Mouse (Mus musculus) heart, embryonic 16.5 days (tissue): ENCODE data around the gene Calm3. TPM values are rescaled to one million over a fixed set of nuclear protein-coding genes. Genes with fewer than 3 reads are reported as not detected.
A peak's percentile ranks its signal among the peaks of the same experiment; 100 is the strongest.

Experiments
- ATAC-seq: fragments of 200-750 bp; cut with Nextera tagmentation; replicated peaks from 2 replicates; pipeline ENCODE4 v1.8.0; 2017; ENCODE audit warnings: moderate number of reproducible peaks; ENCODE audit not compliant: insufficient read depth, low FRiP score; ENCODE audit errors: extremely low read depth
- H3K27ac ChIP-seq: fragments of 300-500 bp; sonication (generic); 2 replicates; pipeline ENCODE4 v1.5.1; 2014; ENCODE audit warnings: mild to moderate bottlenecking, low read length, control low read depth, moderate library complexity
- H3K27me3 ChIP-seq: fragments of 300-500 bp; sonication (generic); 2 replicates; pipeline ENCODE4 v1.6.1; 2014; ENCODE audit warnings: low read length, mixed read lengths; ENCODE audit not compliant: control insufficient read depth, insufficient read depth
- H3K36me3 ChIP-seq: fragments of 300-500 bp; sonication (generic); 2 replicates; pipeline ENCODE4 v1.6.1; 2014; ENCODE audit not compliant: control insufficient read depth, insufficient read depth
- H3K4me1 ChIP-seq: fragments of 300-500 bp; sonication (generic); 2 replicates; pipeline ENCODE4 v1.6.1; 2014; ENCODE audit warnings: low read length, mixed read lengths; ENCODE audit not compliant: control insufficient read depth, insufficient read depth
- H3K4me2 ChIP-seq: fragments of 300-500 bp; sonication (generic); 2 replicates; pipeline ENCODE4 v1.6.1; 2014; ENCODE audit warnings: low read depth, mild to moderate bottlenecking, control low read depth, low read length
- H3K4me3 ChIP-seq: fragments of 300-500 bp; sonication (generic); 2 replicates; pipeline ENCODE4 v1.5.1; 2014; ENCODE audit warnings: mild to moderate bottlenecking, control low read depth, low read length
- H3K9ac ChIP-seq: fragments of 300-500 bp; sonication (generic); 2 replicates; pipeline ENCODE4 v1.6.1; 2014; ENCODE audit warnings: low read length, control low read depth
- H3K9me3 ChIP-seq: fragments of 300-500 bp; sonication (generic); replicated peaks from 2 replicates; pipeline ENCODE4 v1.6.1; 2016; ENCODE audit warnings: low read length; ENCODE audit not compliant: control insufficient read depth
- WGBS: fragments of 180-500 bp; shearing (Covaris S2); extraction: QIAGEN DNeasy Blood & Tissue Kit; methylation state at CpG from one replicate; pipeline ENCODE4 v1.1.7; 2014; 5-methylcytosine and 5-hydroxymethylcytosine counted together
- polyA plus RNA-seq: library from polyadenylated mRNA; unstranded; fragments of >200 nt; fragmentation: Nextera tagmentation; extraction: Ambion mirVana; gene quantifications from 2 replicates; pipeline ENCODE4 v1.2.1, GENCODE M21; 2015

Calm3 gene
- polyA plus RNA-seq, 1 experiment from 2014 or later = 128 TPM

- peak overlapping the region; percentile 94 for H3K9ac ChIP-seq
- no peak for ATAC-seq
- peak overlapping the region; percentile 89 for H3K27ac ChIP-seq
- peak overlapping the region; percentile 89 for H3K4me3 ChIP-seq
- H3K4me2 ChIP-seq = peak overlapping the region; percentile 91
- H3K36me3 ChIP-seq = no peaks in the 10 kb centered on the region
- no peaks in the 10 kb centered on the region for H3K27me3 ChIP-seq
- peaks cover 24% of the 10 kb centered on the region for H3K4me1 ChIP-seq
- 6% methylated on average over 11 of the region's 11 CpGs for WGBS
- no peaks in the 10 kb centered on the region for H3K9me3 ChIP-seq
These were observed 47.9 kb downstream of the Calm3 start for GRCm38 (mm10) chr7:16876006-16876405.

- ATAC-seq = peak; percentile 14
- H3K4me2 ChIP-seq = peak overlapping the region; percentile 91
- WGBS = under 1% methylated on average over 35 of the region's 42 CpGs
These were observed 48.6 kb downstream of the Calm3 start for GRCm38 (mm10) chr7:16875326-16875725.

GRCm38 (mm10) chr7:16875310-16875325 lies 48.8 kb downstream of the Calm3 start, which contains the start of gene Dact3:
TSS of gene Dact3 (plus strand) at chr7:16875317.
- Histone ChIP-seq H3K27me3 (no peaks in the 10 kb centered on the region), H3K4me1 (peaks cover 16% of the 10 kb centered on the region), H3K4me2 (peak within 1 kb of the TSS; percentile 91), H3K9me3 (no peaks in the 10 kb centered on the region), H3K27ac (peak within 1 kb of the TSS; percentile 92), H3K9ac (peak within 1 kb of the TSS; percentile 94), H3K4me3 (peak within 1 kb of the TSS; percentile 89), H3K36me3 (no peaks in the 10 kb centered on the region)
- 0% methylated on average over 1 of the region's 1 CpGs for WGBS
- no peak for ATAC-seq

More at GRCm38 (mm10) chr7:16875326-16875725, 48.6 kb downstream of the Calm3 start:
- Histone ChIP-seq H3K27me3 (no peaks in the 10 kb centered on the region), H3K4me3 (peak overlapping the region; percentile 89), H3K36me3 (no peaks in the 10 kb centered on the region), H3K27ac (peak overlapping the region; percentile 89), H3K4me1 (peaks cover 17% of the 10 kb centered on the region), H3K9ac (peak overlapping the region; percentile 94), H3K9me3 (no peaks in the 10 kb centered on the region)

- WGBS = under 1% methylated on average over 33 of the region's 33 CpGs
- peak; percentile 97 for ATAC-seq
- Histone ChIP-seq H3K27ac (peak overlapping the region; percentile 92), H3K9me3 (no peaks in the 10 kb centered on the region), H3K4me2 (peak overlapping the region; percentile 91), H3K27me3 (no peaks in the 10 kb centered on the region), H3K4me3 (peak overlapping the region; percentile 89), H3K4me1 (peaks cover 13% of the 10 kb centered on the region), H3K9ac (peak overlapping the region; percentile 48; the same call in 1 of the 2 replicates), H3K36me3 (no peaks in the 10 kb centered on the region)
These were observed 49.1 kb downstream of the Calm3 start for GRCm38 (mm10) chr7:16874756-16875309.

- 4% methylated on average over 17 of the region's 17 CpGs for WGBS
- ATAC-seq = no peak
These were observed 49.7 kb downstream of the Calm3 start for GRCm38 (mm10) chr7:16874190-16874589.

GRCm38 (mm10) chr7:16873392-16873791 lies 50.5 kb downstream of the Calm3 start:
- Histone ChIP-seq H3K27ac (no peak overlapping the region), H3K9me3 (no peaks in the 10 kb centered on the region), H3K4me3 (no peak overlapping the region), H3K4me2 (no peak overlapping the region), H3K4me1 (peaks cover 12% of the 10 kb centered on the region), H3K27me3 (no peaks in the 10 kb centered on the region), H3K9ac (no peak overlapping the region), H3K36me3 (no peaks in the 10 kb centered on the region)
- ATAC-seq = no peak
- WGBS = 91% methylated on average over 4 of the region's 4 CpGs

More at GRCm38 (mm10) chr7:16874190-16874589, 49.7 kb downstream of the Calm3 start:
- Histone ChIP-seq H3K27ac (peak overlapping the region; percentile 92), H3K4me2 (peak overlapping the region; percentile 91), H3K36me3 (no peaks in the 10 kb centered on the region), H3K4me3 (peak overlapping the region; percentile 40), H3K4me1 (peaks cover 12% of the 10 kb centered on the region), H3K9me3 (no peaks in the 10 kb centered on the region), H3K27me3 (no peaks in the 10 kb centered on the region), H3K9ac (peak overlapping the region; percentile 48)

- H3K9ac ChIP-seq = no peak overlapping the region
- no peaks in the 10 kb centered on the region for H3K27me3 ChIP-seq
- no peak for ATAC-seq
- H3K4me1 ChIP-seq = peaks cover 12% of the 10 kb centered on the region
- no peaks in the 10 kb centered on the region for H3K9me3 ChIP-seq
- H3K4me2 ChIP-seq = no peak overlapping the region
- WGBS = 88% methylated on average over 9 of the region's 9 CpGs
- H3K4me3 ChIP-seq = no peak overlapping the region
- no peaks in the 10 kb centered on the region; the same call in 1 of the 2 replicates for H3K36me3 ChIP-seq
- H3K27ac ChIP-seq = no peak overlapping the region
These were observed 51.4 kb downstream of the Calm3 start for GRCm38 (mm10) chr7:16872478-16872877.

GRCm38 (mm10) chr7:16871600-16871999 lies 52.3 kb downstream of the Calm3 start:
- Histone ChIP-seq H3K4me2 (no peak overlapping the region), H3K36me3 (no peaks in the 10 kb centered on the region; the same call in 1 of the 2 replicates), H3K9me3 (no peaks in the 10 kb centered on the region), H3K27me3 (no peaks in the 10 kb centered on the region), H3K4me3 (no peak overlapping the region), H3K9ac (no peak overlapping the region), H3K4me1 (peaks cover 7% of the 10 kb centered on the region), H3K27ac (no peak overlapping the region)
- no peak for ATAC-seq
- WGBS = 73% methylated on average over 10 of the region's 10 CpGs

GRCm38 (mm10) chr7:16869497-16869896 lies 54.4 kb downstream of the Calm3 start:
- Histone ChIP-seq H3K27me3 (no peaks in the 10 kb centered on the region), H3K9ac (no peak overlapping the region), H3K4me3 (no peak overlapping the region), H3K9me3 (no peaks in the 10 kb centered on the region), H3K27ac (no peak overlapping the region), H3K36me3 (peaks cover 4% of the 10 kb centered on the region), H3K4me1 (peaks cover 3% of the 10 kb centered on the region), H3K4me2 (no peak overlapping the region)
- ATAC-seq = no peak
- WGBS = 45% methylated on average over 16 of the region's 16 CpGs
